Mouse (Mus musculus) inflammation-experienced regulatory T-cells (primary cell): Measurements from ENCODE around the gene Olfr204. TPM values are rescaled to one million over a fixed set of nuclear protein-coding genes. Genes with fewer than 3 reads are reported as not detected.

Experiments
- polyA plus RNA-seq, 2 experiments: library from polyadenylated mRNA; unstranded; fragments of 100-300 nt; shearing (Covaris generic); gene quantifications; one replicate each; pipeline ENCODE4 v1.2.1; 2017

The Olfr204 gene
- under 1 TPM in 1 of 2 experiments, not detected in 1; 0.22 TPM for polyA plus RNA-seq

DNA sequence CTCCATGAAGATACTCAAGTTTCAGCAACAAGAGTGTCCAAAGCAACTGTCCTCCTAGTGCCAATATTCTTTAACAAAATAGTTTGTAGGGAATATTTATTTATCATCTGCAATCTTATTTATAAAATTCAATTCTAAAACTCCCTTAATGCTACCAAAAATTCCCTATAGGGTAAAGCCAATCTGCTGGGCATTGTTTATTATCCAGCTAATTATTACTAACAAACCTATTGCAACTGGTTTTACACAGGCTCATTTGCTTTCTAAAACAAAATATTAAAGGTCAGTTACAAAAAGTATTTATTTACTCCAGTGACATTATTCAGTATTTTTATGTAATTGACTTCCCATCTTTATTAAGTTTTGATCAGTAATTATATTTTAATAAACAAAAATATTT, at the start of gene Olfr204:
Gene Olfr204 (minus strand): TSS at position 101 of the 400 bp plus-strand sequence.

DNA sequence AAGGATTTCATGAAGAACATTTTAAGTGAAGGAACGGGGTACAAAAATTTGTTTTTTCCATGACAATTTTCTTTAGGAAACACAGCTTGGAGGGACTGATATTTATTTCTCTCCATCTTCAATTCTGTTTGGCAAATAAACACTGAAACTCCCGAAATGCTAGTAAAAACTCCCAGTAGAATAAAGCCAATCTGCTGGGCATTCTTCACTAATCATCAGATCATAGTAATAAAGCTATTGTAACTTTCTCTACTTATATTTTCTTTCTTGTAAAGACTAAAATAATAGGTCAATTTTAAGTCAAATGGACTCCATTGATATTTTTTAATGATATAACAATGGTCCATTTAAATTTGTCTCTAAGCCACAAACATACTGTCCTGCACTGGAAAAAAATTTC, 45.8 kb upstream of the Olfr204 start, which contains the start of gene Olfr209:
Gene Olfr209 (minus strand): TSS at position 101 of the 400 bp plus-strand sequence.

DNA sequence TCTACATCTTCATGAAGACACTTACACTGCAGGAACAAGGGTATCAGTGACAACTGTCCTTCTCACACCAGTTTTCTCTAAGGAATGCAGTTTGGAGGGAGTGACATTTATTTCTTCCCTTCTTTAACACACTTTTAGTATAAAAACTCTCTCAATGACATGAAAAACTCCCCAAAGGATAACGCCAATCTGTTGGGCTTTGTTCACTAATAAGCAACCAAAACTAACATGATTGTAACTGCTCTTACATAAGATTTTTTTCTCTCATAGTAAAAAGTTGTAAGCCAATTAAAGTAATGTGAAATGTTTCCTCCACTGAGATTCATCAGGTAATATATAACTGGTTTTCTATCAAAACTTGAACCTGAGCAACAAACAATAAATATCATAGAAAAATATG, 31.1 kb upstream of the Olfr204 start, which contains the start of gene Olfr206:
Gene Olfr206 (minus strand): TSS at position 101 of the 400 bp plus-strand sequence.

DNA sequence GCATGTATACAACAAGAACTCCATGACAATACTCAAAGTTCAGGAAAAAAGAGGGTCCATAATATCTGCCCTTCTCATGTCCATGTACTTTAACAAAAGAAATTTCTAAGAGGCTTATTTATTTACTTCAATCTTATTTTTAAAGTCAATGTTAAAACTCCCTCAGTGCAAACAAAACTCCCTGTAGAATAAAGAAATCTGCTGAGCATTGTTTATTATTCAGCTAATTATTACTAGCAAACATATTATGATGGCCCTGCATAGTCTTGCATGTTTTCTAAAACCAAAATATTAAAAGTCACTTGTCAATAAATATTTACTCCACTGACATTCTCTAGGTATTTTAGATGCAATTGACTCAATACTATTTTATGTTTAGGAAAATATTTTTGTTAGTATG, 13.0 kb upstream of the Olfr204 start, which contains the start of gene Olfr205:
Gene Olfr205 (minus strand): TSS at position 101 of the 400 bp plus-strand sequence.

DNA sequence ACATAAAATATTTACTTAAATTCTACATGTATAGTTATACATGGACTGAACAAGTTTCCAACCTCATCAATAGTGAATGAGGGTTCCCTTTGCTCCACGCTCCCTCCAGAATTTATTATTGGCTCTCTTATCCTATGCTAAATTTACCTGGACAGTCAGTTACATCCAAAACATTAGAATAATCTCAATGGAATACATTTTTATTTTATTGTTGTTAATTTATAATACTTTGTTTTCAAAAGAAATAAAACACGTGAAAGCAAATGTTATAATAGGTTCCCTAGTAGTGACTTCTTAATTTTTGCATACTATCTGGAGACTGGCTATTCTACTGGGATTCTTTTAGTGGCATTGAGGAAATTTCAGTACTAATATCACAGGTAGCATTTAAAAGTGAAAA, 19.5 kb downstream of the Olfr204 start, which contains the start of gene Olfr203:
Gene Olfr203 (plus strand): TSS at position 301 of the 400 bp plus-strand sequence.

DNA sequence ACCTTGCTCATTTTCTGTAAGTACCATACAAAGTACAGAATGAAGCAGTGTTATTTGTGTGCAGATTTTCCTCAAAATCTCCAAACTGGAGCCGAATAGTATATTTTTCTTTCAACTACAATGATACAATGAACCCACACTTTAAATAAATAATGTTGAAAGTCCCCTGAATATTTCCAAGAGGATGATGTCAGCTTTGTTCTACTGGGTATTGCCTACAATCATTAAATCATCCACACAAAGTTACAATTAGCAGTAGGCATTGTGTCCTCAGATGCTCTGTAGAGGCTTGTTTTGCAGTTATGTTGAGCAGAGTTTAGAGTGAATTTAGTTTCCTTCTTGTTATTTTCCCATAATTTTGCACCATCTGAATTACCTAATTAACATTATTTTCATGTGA, 31.4 kb downstream of the Olfr204 start, which contains the start of gene Olfr202:
Gene Olfr202 (minus strand): TSS at position 101 of the 400 bp plus-strand sequence.

DNA sequence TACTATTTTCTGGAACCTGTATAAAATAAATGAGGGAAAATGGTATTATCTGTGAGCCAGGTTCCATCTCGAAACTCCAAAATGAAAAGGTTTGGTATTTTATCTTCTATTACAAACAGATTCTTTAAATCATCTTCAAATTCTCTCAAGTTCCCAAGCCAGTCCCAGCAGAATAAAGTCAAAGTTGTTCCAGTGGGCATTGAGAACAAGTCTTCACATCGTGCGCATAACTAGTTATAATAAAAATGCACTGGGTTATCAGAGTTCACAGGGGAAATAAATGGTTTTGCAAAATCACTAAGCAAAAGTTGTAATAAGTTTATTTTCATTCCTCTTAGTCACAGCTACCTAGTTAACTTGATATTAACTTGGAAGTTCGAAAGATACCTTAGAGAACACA, 45.5 kb downstream of the Olfr204 start, which contains the start of gene Olfr201:
Gene Olfr201 (minus strand): TSS at position 101 of the 400 bp plus-strand sequence.

Other genes with a start within 250 kb of the Olfr204 start
- under 1 TPM; 0.05 to 0.07 TPM for gene Olfr190, start 240.2 kb downstream of the Olfr204 start, polyA plus RNA-seq
- gene Olfr191, start 228.4 kb downstream of the Olfr204 start, polyA plus RNA-seq = under 1 TPM in 1 of 2 experiments, not detected in 1; 0.20 TPM
- not detected for gene Olfr193, start 206.4 kb downstream of the Olfr204 start, polyA plus RNA-seq
- gene Olfr194, start 197.2 kb downstream of the Olfr204 start, polyA plus RNA-seq = under 1 TPM in 1 of 2 experiments, not detected in 1; 0.18 TPM
- gene Olfr195, start 171.2 kb downstream of the Olfr204 start, polyA plus RNA-seq = not detected
- gene Olfr196, start 147.8 kb downstream of the Olfr204 start, polyA plus RNA-seq = 1 to 10 TPM in 1 of 2 experiments, under 1 TPM in 1; 0.30 to 2.8 TPM
- gene Olfr198, start 114.7 kb downstream of the Olfr204 start, polyA plus RNA-seq = not detected
- not detected for gene Olfr199, start 98.5 kb downstream of the Olfr204 start, polyA plus RNA-seq
- under 1 TPM in 1 of 2 experiments, not detected in 1; 0.18 TPM for gene Olfr201, start 45.6 kb downstream of the Olfr204 start, polyA plus RNA-seq
- gene Olfr202, start 31.5 kb downstream of the Olfr204 start, polyA plus RNA-seq = under 1 TPM in 1 of 2 experiments, not detected in 1; 0.84 TPM
- not detected for gene Olfr203, start 19.4 kb downstream of the Olfr204 start, polyA plus RNA-seq
- gene Olfr205, start 12.9 kb upstream of the Olfr204 start, polyA plus RNA-seq = not detected
- gene Olfr206, start 31.0 kb upstream of the Olfr204 start, polyA plus RNA-seq = under 1 TPM in 1 of 2 experiments, not detected in 1; 0.59 TPM
- gene Olfr209, start 45.7 kb upstream of the Olfr204 start, polyA plus RNA-seq = not detected
- under 1 TPM; 0.07 to 0.29 TPM for gene Gabrr3, start 89.1 kb upstream of the Olfr204 start, polyA plus RNA-seq
- 100 to 1,000 TPM in 1 of 2 experiments, 10 to 100 TPM in 1; 83.6 to 104 TPM for gene Riox2, start 153.5 kb upstream of the Olfr204 start, polyA plus RNA-seq